Mouse (Mus musculus): ENCODE measurements at regions not wholly inside any gene's neighbourhood (a gene's known extent, or its start where the extent isn't known, plus 50 kb on each side); places are given as distances from the start of the nearest gene placed in this dataset.

GRCm38 (mm10) chr5:53357086-53357608, 90.3 kb downstream of the Smim20 start:
- no peak for DNase-seq
- Histone ChIP-seq H3K4me2 (ENCODE audit: low read length) (no peak overlapping the region), H3K9me3 (ENCODE audit: control insufficient read depth, low read length) (no peaks in the 10 kb centered on the region), H3K27me3 (ENCODE audit: control insufficient read depth, insufficient read depth, low read length) (no peaks in the 10 kb centered on the region), H3K27ac (replicated peaks; ENCODE audit: low read depth, low read length) (no peak overlapping the region), H3K36me3 (ENCODE audit: control insufficient read depth, insufficient read depth, low read length) (no peaks in the 10 kb centered on the region), H3K4me3 (replicated peaks; ENCODE audit: low read depth, low read length) (no peak overlapping the region), H3K9ac (replicated peaks; ENCODE audit: low read length) (no peak overlapping the region), H3K4me1 (ENCODE audit: control insufficient read depth, insufficient read depth, low read length) (no peaks in the 10 kb centered on the region)
- ATAC-seq (ENCODE audit: low FRiP score, low TSS enrichment): no peak
- 71% methylated on average over 7 of the region's 7 CpGs for WGBS

GRCm38 (mm10) chr5:53358181-53358580, 91.3 kb downstream of the Smim20 start:
- 57% methylated on average over 4 of the region's 4 CpGs for WGBS
- Histone ChIP-seq H3K27ac (replicated peaks; ENCODE audit: low read depth, low read length) (no peak overlapping the region), H3K4me1 (ENCODE audit: control insufficient read depth, insufficient read depth, low read length) (no peaks in the 10 kb centered on the region), H3K4me3 (replicated peaks; ENCODE audit: low read depth, low read length) (no peak overlapping the region), H3K9ac (replicated peaks; ENCODE audit: low read length) (no peak overlapping the region), H3K36me3 (ENCODE audit: control insufficient read depth, insufficient read depth, low read length) (no peaks in the 10 kb centered on the region), H3K9me3 (ENCODE audit: control insufficient read depth, low read length) (no peaks in the 10 kb centered on the region), H3K4me2 (ENCODE audit: low read length) (no peak overlapping the region), H3K27me3 (ENCODE audit: control insufficient read depth, insufficient read depth, low read length) (no peaks in the 10 kb centered on the region)
- ATAC-seq (ENCODE audit: low FRiP score, low TSS enrichment) (no peak), DNase-seq (no peak)

GRCm38 (mm10) chr5:53359887-53360286, 93.0 kb downstream of the Smim20 start:
- WGBS: 92% methylated on average over 12 of the region's 12 CpGs
- H3K4me1 ChIP-seq (ENCODE audit: control insufficient read depth, insufficient read depth, low read length): no peaks in the 10 kb centered on the region
- H3K4me3 ChIP-seq (replicated peaks; ENCODE audit: low read depth, low read length): no peak overlapping the region
- no peaks in the 10 kb centered on the region for H3K27me3 ChIP-seq (ENCODE audit: control insufficient read depth, insufficient read depth, low read length)
- no peaks in the 10 kb centered on the region for H3K36me3 ChIP-seq (ENCODE audit: control insufficient read depth, insufficient read depth, low read length)
- DNase-seq: no peak
- ATAC-seq (ENCODE audit: low FRiP score, low TSS enrichment): no peak
- no peak overlapping the region for H3K27ac ChIP-seq (replicated peaks; ENCODE audit: low read depth, low read length)
- H3K9ac ChIP-seq (replicated peaks; ENCODE audit: low read length): no peak overlapping the region
- no peak overlapping the region for H3K4me2 ChIP-seq (ENCODE audit: low read length)
- no peaks in the 10 kb centered on the region for H3K9me3 ChIP-seq (ENCODE audit: control insufficient read depth, low read length)

- Histone ChIP-seq H3K27ac (replicated peaks; ENCODE audit: low read depth, low read length) (no peak overlapping the region), H3K4me2 (ENCODE audit: low read length) (no peak overlapping the region), H3K36me3 (ENCODE audit: control insufficient read depth, insufficient read depth, low read length) (no peaks in the 10 kb centered on the region), H3K4me3 (replicated peaks; ENCODE audit: low read depth, low read length) (no peak overlapping the region), H3K27me3 (ENCODE audit: control insufficient read depth, insufficient read depth, low read length) (no peaks in the 10 kb centered on the region), H3K9ac (replicated peaks; ENCODE audit: low read length) (no peak overlapping the region), H3K9me3 (ENCODE audit: control insufficient read depth, low read length) (no peaks in the 10 kb centered on the region), H3K4me1 (ENCODE audit: control insufficient read depth, insufficient read depth, low read length) (no peaks in the 10 kb centered on the region)
- DNase-seq (no peak), ATAC-seq (ENCODE audit: low FRiP score, low TSS enrichment) (no peak)
- 89% methylated on average over 6 of the region's 6 CpGs for WGBS
These were observed 94.4 kb downstream of the Smim20 start for GRCm38 (mm10) chr5:53361295-53361694.

GRCm38 (mm10) chr5:53363898-53364297, 97.0 kb downstream of the Smim20 start:
- no peaks in the 10 kb centered on the region for H3K4me1 ChIP-seq (ENCODE audit: control insufficient read depth, insufficient read depth, low read length)
- H3K9ac ChIP-seq (replicated peaks; ENCODE audit: low read length): no peak overlapping the region
- H3K27me3 ChIP-seq (ENCODE audit: control insufficient read depth, insufficient read depth, low read length): no peaks in the 10 kb centered on the region
- H3K27ac ChIP-seq (replicated peaks; ENCODE audit: low read depth, low read length): no peak overlapping the region
- H3K4me3 ChIP-seq (replicated peaks; ENCODE audit: low read depth, low read length): no peak overlapping the region
- 86% methylated on average over 8 of the region's 8 CpGs for WGBS
- no peaks in the 10 kb centered on the region for H3K9me3 ChIP-seq (ENCODE audit: control insufficient read depth, low read length)
- DNase-seq (no peak), ATAC-seq (ENCODE audit: low FRiP score, low TSS enrichment) (no peak)
- no peaks in the 10 kb centered on the region for H3K36me3 ChIP-seq (ENCODE audit: control insufficient read depth, insufficient read depth, low read length)
- no peak overlapping the region for H3K4me2 ChIP-seq (ENCODE audit: low read length)

- DNase-seq: no peak
- Histone ChIP-seq H3K36me3 (ENCODE audit: control insufficient read depth, insufficient read depth, low read length) (no peaks in the 10 kb centered on the region), H3K4me2 (ENCODE audit: low read length) (no peak overlapping the region), H3K4me1 (ENCODE audit: control insufficient read depth, insufficient read depth, low read length) (no peaks in the 10 kb centered on the region), H3K9me3 (ENCODE audit: control insufficient read depth, low read length) (no peaks in the 10 kb centered on the region), H3K9ac (replicated peaks; ENCODE audit: low read length) (no peak overlapping the region), H3K4me3 (replicated peaks; ENCODE audit: low read depth, low read length) (no peak overlapping the region), H3K27ac (replicated peaks; ENCODE audit: low read depth, low read length) (no peak overlapping the region), H3K27me3 (ENCODE audit: control insufficient read depth, insufficient read depth, low read length) (no peaks in the 10 kb centered on the region)
- no peak for ATAC-seq (ENCODE audit: low FRiP score, low TSS enrichment)
- 80% methylated on average over 6 of the region's 6 CpGs for WGBS
These were observed 98.9 kb upstream of the Rbpj start for GRCm38 (mm10) chr5:53366882-53367561.

- Histone ChIP-seq H3K9me3 (ENCODE audit: control insufficient read depth, low read length) (no peaks in the 10 kb centered on the region), H3K9ac (replicated peaks; ENCODE audit: low read length) (no peak overlapping the region), H3K36me3 (ENCODE audit: control insufficient read depth, insufficient read depth, low read length) (no peaks in the 10 kb centered on the region), H3K4me3 (replicated peaks; ENCODE audit: low read depth, low read length) (no peak overlapping the region), H3K27me3 (ENCODE audit: control insufficient read depth, insufficient read depth, low read length) (no peaks in the 10 kb centered on the region), H3K4me1 (ENCODE audit: control insufficient read depth, insufficient read depth, low read length) (no peaks in the 10 kb centered on the region), H3K4me2 (ENCODE audit: low read length) (no peak overlapping the region), H3K27ac (replicated peaks; ENCODE audit: low read depth, low read length) (no peak overlapping the region)
- no peak for DNase-seq
- ATAC-seq (ENCODE audit: low FRiP score, low TSS enrichment): no peak
- WGBS: 86% methylated on average over 7 of the region's 7 CpGs
These were observed 95.7 kb upstream of the Rbpj start for GRCm38 (mm10) chr5:53370272-53370671.

GRCm38 (mm10) chr5:53371638-53372037, 94.3 kb upstream of the Rbpj start:
- H3K9ac ChIP-seq (replicated peaks; ENCODE audit: low read length): no peak overlapping the region
- no peak overlapping the region for H3K27ac ChIP-seq (replicated peaks; ENCODE audit: low read depth, low read length)
- no peaks in the 10 kb centered on the region for H3K9me3 ChIP-seq (ENCODE audit: control insufficient read depth, low read length)
- no peaks in the 10 kb centered on the region for H3K36me3 ChIP-seq (ENCODE audit: control insufficient read depth, insufficient read depth, low read length)
- ATAC-seq (ENCODE audit: low FRiP score, low TSS enrichment) (no peak), DNase-seq (no peak)
- no peaks in the 10 kb centered on the region for H3K27me3 ChIP-seq (ENCODE audit: control insufficient read depth, insufficient read depth, low read length)
- no peaks in the 10 kb centered on the region for H3K4me1 ChIP-seq (ENCODE audit: control insufficient read depth, insufficient read depth, low read length)
- WGBS: 90% methylated on average over 3 of the region's 3 CpGs
- H3K4me2 ChIP-seq (ENCODE audit: low read length): no peak overlapping the region
- H3K4me3 ChIP-seq (replicated peaks; ENCODE audit: low read depth, low read length): no peak overlapping the region

GRCm38 (mm10) chr5:53373315-53373714, 92.6 kb upstream of the Rbpj start:
- Histone ChIP-seq H3K36me3 (ENCODE audit: control insufficient read depth, insufficient read depth, low read length) (no peaks in the 10 kb centered on the region), H3K27me3 (ENCODE audit: control insufficient read depth, insufficient read depth, low read length) (no peaks in the 10 kb centered on the region), H3K4me2 (ENCODE audit: low read length) (no peak overlapping the region), H3K27ac (replicated peaks; ENCODE audit: low read depth, low read length) (no peak overlapping the region), H3K4me1 (ENCODE audit: control insufficient read depth, insufficient read depth, low read length) (no peaks in the 10 kb centered on the region), H3K9ac (replicated peaks; ENCODE audit: low read length) (no peak overlapping the region), H3K9me3 (ENCODE audit: control insufficient read depth, low read length) (no peaks in the 10 kb centered on the region), H3K4me3 (replicated peaks; ENCODE audit: low read depth, low read length) (no peak overlapping the region)
- DNase-seq (no peak), ATAC-seq (ENCODE audit: low FRiP score, low TSS enrichment) (no peak)
- WGBS: 88% methylated on average over 2 of the region's 2 CpGs
